In the genomic region with DNA sequence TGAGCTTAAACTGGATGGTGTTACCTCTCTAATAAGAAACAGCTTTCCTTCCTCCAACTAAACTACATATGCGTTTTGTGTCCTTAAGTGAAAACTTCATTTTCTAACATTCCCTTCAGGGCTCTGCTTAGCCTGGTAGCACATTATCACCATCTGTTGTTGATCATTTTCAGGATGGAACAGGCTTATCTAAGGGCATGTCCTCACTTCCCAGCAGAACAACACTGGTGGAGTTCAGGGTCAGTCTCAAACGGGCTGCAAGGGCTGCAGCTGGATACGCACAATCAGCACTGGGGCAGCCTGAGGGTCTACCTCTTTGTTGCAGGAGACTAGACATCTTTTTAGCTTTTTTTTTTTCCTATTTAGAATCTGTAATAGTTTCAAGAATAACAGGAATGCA, we compare ENCODE assay signal across 21 mouse cellular contexts. TPM values are rescaled to one million over a fixed set of nuclear protein-coding genes. Genes with fewer than 3 reads are reported as not detected.
DNase-seq lines count a peak whose midpoint lies in the region; ATAC-seq lines count a peak whose summit lies in the region.
"Had no signal": no experiment of that assay in that cellular context is flagged by ENCODE, and none has a peak within 500 bp of the region (broad histone marks: within the 10 kb centered on the region; RNA-seq: fewer than 3 reads in every experiment).

No protein-coding gene starts in this region.

- ATAC-seq in embryonic facial prominence, embryonic 11.5 days (replicated peaks; ENCODE audit: insufficient number of reproducible peaks, low FRiP score, low TSS enrichment, low read depth) = peak; percentile 62; the same call in 1 of the 2 replicates
- ATAC-seq in kidney, embryonic 14.5 days (ENCODE audit: low FRiP score, low TSS enrichment) = no peak
- ATAC-seq: forebrain, embryonic 15.5 days had no signal

- no peak overlapping the region for H3K4me2 ChIP-seq in embryonic facial prominence, embryonic 11.5 days (ENCODE audit: low read depth, low read length)
- H3K4me2 ChIP-seq in kidney, embryonic 14.5 days (replicated peaks; ENCODE audit: low read depth, low read length) = no peak overlapping the region
- H3K4me2 ChIP-seq: forebrain, embryonic 15.5 days; heart, embryonic 11.5 days; heart, embryonic 15.5 days; hindbrain, embryonic 14.5 days had no signal

- H3K27ac ChIP-seq in embryonic facial prominence, embryonic 11.5 days (replicated peaks; ENCODE audit: low read depth, low read length) = no peak overlapping the region
- H3K27ac ChIP-seq in limb, embryonic 10.5 days = no peak overlapping the region
- no peak overlapping the region for H3K27ac ChIP-seq in kidney, embryonic 14.5 days (ENCODE audit: low read depth, low read length)
- H3K27ac ChIP-seq: forebrain, embryonic 15.5 days; heart, adult 2 months; heart, embryonic 15.5 days; hindbrain, embryonic 14.5 days had no signal

- H3K36me3 ChIP-seq in embryonic facial prominence, embryonic 11.5 days (replicated peaks; ENCODE audit: control insufficient read depth, insufficient read depth, low read depth, low read length) = no peaks in the 10 kb centered on the region
- no peaks in the 10 kb centered on the region for H3K36me3 ChIP-seq in limb, embryonic 10.5 days
- H3K36me3 ChIP-seq in kidney, embryonic 14.5 days (ENCODE audit: control insufficient read depth, insufficient read depth, low read length) = no peaks in the 10 kb centered on the region
- H3K36me3 ChIP-seq: forebrain, embryonic 15.5 days; heart, embryonic 15.5 days had no signal

- H3K4me3 ChIP-seq in embryonic facial prominence, embryonic 11.5 days (ENCODE audit: low read depth, low read length) = no peak overlapping the region
- no peak overlapping the region for H3K4me3 ChIP-seq in limb, embryonic 10.5 days
- H3K4me3 ChIP-seq in kidney, embryonic 14.5 days (ENCODE audit: low read length) = no peak overlapping the region
- H3K4me3 ChIP-seq: forebrain, embryonic 15.5 days; heart, adult 2 months; heart, embryonic 15.5 days had no signal

- no peaks in the 10 kb centered on the region for H3K9me3 ChIP-seq in embryonic facial prominence, embryonic 11.5 days (replicated peaks; ENCODE audit: control insufficient read depth, low read length)
- no peaks in the 10 kb centered on the region for H3K9me3 ChIP-seq in limb, embryonic 10.5 days (replicated peaks)
- H3K9me3 ChIP-seq in kidney, embryonic 14.5 days (ENCODE audit: control insufficient read depth, low read length) = 0 out of 2 replicates have a peak, but pooled peaks cover 3% of the 10 kb centered on the region
- H3K9me3 ChIP-seq: forebrain, embryonic 15.5 days; heart, embryonic 15.5 days had no signal

- H3K9ac ChIP-seq in embryonic facial prominence, embryonic 11.5 days (replicated peaks; ENCODE audit: low read length) = no peak overlapping the region
- no peak overlapping the region for H3K9ac ChIP-seq in kidney, embryonic 14.5 days (ENCODE audit: low read depth, low read length)
- H3K9ac ChIP-seq: forebrain, embryonic 15.5 days; heart, embryonic 15.5 days; hindbrain, embryonic 14.5 days had no signal

- DNase-seq in ovary, adult 18-20 months (ENCODE audit: low spot score) = peak; percentile 35
- no peak for DNase-seq in ovary, postnatal 36 days (ENCODE audit: low spot score)
- peak; percentile 77 for DNase-seq in embryonic facial prominence, embryonic 11.5 days (ENCODE audit: low spot score)
- peak; percentile 42 for DNase-seq in limb, embryonic 10.5 days (ENCODE audit: low spot score)
- peak; percentile 26 for DNase-seq in mesoderm, embryonic 11.5 days (ENCODE audit: low read depth, low spot score)
- no peak for DNase-seq in kidney, postnatal 4 days
- no peak for DNase-seq in urinary bladder, postnatal 10 days (ENCODE audit: low spot score)
- DNase-seq: adrenal gland, adult 2 months; adrenal gland, postnatal 25 days; cerebellum, adult 18-20 months; cerebellum, adult 9-11 months; cerebellum, postnatal 36 days; gastrocnemius, postnatal 14 days; heart, adult 2 months; heart, postnatal 14 days had no signal

- WGBS in embryonic facial prominence, embryonic 11.5 days = 24% methylated on average over 3 of the region's 3 CpGs
- WGBS in limb, embryonic 10.5 days = 11% methylated on average over 3 of the region's 3 CpGs
- 70% methylated on average over 3 of the region's 3 CpGs for WGBS in kidney, embryonic 14.5 days

- no peaks in the 10 kb centered on the region for H3K4me1 ChIP-seq in embryonic facial prominence, embryonic 11.5 days (ENCODE audit: control insufficient read depth, insufficient read depth, low read length)
- peaks cover 8% of the 10 kb centered on the region for H3K4me1 ChIP-seq in limb, embryonic 10.5 days
- no peaks in the 10 kb centered on the region for H3K4me1 ChIP-seq in kidney, embryonic 14.5 days (ENCODE audit: control insufficient read depth, insufficient read depth, low read length)
- H3K4me1 ChIP-seq: forebrain, embryonic 15.5 days; heart, embryonic 15.5 days had no signal

- H3K27me3 ChIP-seq in embryonic facial prominence, embryonic 11.5 days (ENCODE audit: control insufficient read depth, insufficient read depth, low read length) = no peaks in the 10 kb centered on the region
- H3K27me3 ChIP-seq in limb, embryonic 10.5 days (ENCODE audit: low read depth, poor library complexity, severe bottlenecking) = no peaks in the 10 kb centered on the region
- no peaks in the 10 kb centered on the region for H3K27me3 ChIP-seq in kidney, embryonic 14.5 days (ENCODE audit: control insufficient read depth, insufficient read depth, low read length)
- H3K27me3 ChIP-seq: forebrain, embryonic 15.5 days; heart, embryonic 15.5 days had no signal

RNA-seq across cellular contexts. Expression of a gene that starts 39.7 kb away (rescaled TPM):
- not detected in 2 replicates for polyA plus RNA-seq in embryonic facial prominence, embryonic 11.5 days (2014; fragmentation: Nextera tagmentation; extraction: Ambion mirVana)
- not detected in 2 replicates for polyA plus RNA-seq in limb, embryonic 10.5 days (2016; fragmentation: Nextera tagmentation; extraction: Ambion mirVana)
- not detected in 2 replicates for polyA plus RNA-seq in kidney, embryonic 14.5 days (2014; fragmentation: Nextera tagmentation; extraction: Ambion mirVana)
- polyA plus RNA-seq: adrenal gland, adult 2 months; forebrain, embryonic 11.5 days; forebrain, embryonic 15.5 days; heart, adult 2 months; heart, embryonic 11.5 days; heart, embryonic 15.5 days; hindbrain, embryonic 14.5 days had no signal

Comparison
In these comparisons a context has a peak if more than half of its experiments do, and no peak if none do; other contexts are left out.
1. DNase-seq: peak in ovary, adult 18-20 months (single experiment), embryonic facial prominence, embryonic 11.5 days (single experiment), limb, embryonic 10.5 days (single experiment) and mesoderm, embryonic 11.5 days (single experiment); none in ovary, postnatal 36 days (single experiment), kidney, postnatal 4 days (0 of 2) and urinary bladder, postnatal 10 days (single experiment).